Mouse (Mus musculus): ENCODE measurements around the gene Mfap5. TPM values are rescaled to one million over a fixed set of nuclear protein-coding genes. Genes with fewer than 3 reads are reported as not detected.
"Not testable (repeated sequence)": the region's sequence is repeated elsewhere in the genome, so short reads cannot be mapped to it uniquely, and the experiment has no call there.

Gene Mfap5
- polyA plus RNA-seq, 1 experiment from 2014 or later = 5.5 TPM

- no peaks in the 10 kb centered on the region for H3K36me3 ChIP-seq (ENCODE audit: insufficient read depth)
- H3K27ac ChIP-seq (ENCODE audit: low read depth) = no peak overlapping the region
- H3K9me3 ChIP-seq (ENCODE audit: low read depth, low read length) = no peaks in the 10 kb centered on the region
- TF ChIP-seq CTCF (IDR thresholded peaks at IDR 0.05; ENCODE audit: low read depth) = peak; percentile 92
- no peak overlapping the region for H3K9ac ChIP-seq
- 0 out of 2 replicates have a peak, but pooled peaks cover 9% of the 10 kb centered on the region for H3K27me3 ChIP-seq (ENCODE audit: insufficient read depth, low read length)
- no peaks in the 10 kb centered on the region for H3K4me1 ChIP-seq (ENCODE audit: insufficient read depth)
- peak; percentile 41; the same call in 1 of the 2 replicates for ATAC-seq (ENCODE audit: insufficient read depth)
- no peak overlapping the region for H3K4me2 ChIP-seq
- DNase-seq = peak; percentile 92
- WGBS = 3% methylated on average over 6 of the region's 6 CpGs
- no peak overlapping the region for H3K4me3 ChIP-seq (ENCODE audit: low read depth, low read length)
Observed at GRCm38 (mm10) chr6:122562463-122562862, 56.8 kb downstream of the Mfap5 start.

- 83% methylated on average over 9 of the region's 9 CpGs for WGBS
- no peak for TF ChIP-seq CTCF (IDR thresholded peaks at IDR 0.05; ENCODE audit: low read depth)
- DNase-seq (no peak), ATAC-seq (ENCODE audit: insufficient read depth) (no peak)
- Histone ChIP-seq H3K4me2 (no peak overlapping the region), H3K36me3 (ENCODE audit: insufficient read depth) (no peaks in the 10 kb centered on the region), H3K27ac (ENCODE audit: low read depth) (no peak overlapping the region), H3K27me3 (ENCODE audit: insufficient read depth, low read length) (0 out of 2 replicates have a peak, but pooled peaks cover 9% of the 10 kb centered on the region), H3K4me1 (ENCODE audit: insufficient read depth) (no peaks in the 10 kb centered on the region), H3K9ac (no peak overlapping the region), H3K4me3 (ENCODE audit: low read depth, low read length) (no peak overlapping the region), H3K9me3 (ENCODE audit: low read depth, low read length) (no peaks in the 10 kb centered on the region)
Observed at GRCm38 (mm10) chr6:122565070-122565784, 59.6 kb downstream of the Mfap5 start.

GRCm38 (mm10) chr6:122569113-122569512, 63.5 kb downstream of the Mfap5 start:
- ATAC-seq (ENCODE audit: insufficient read depth) (no peak), DNase-seq (no peak)
- Histone ChIP-seq H3K27ac (ENCODE audit: low read depth) (no peak overlapping the region), H3K4me3 (ENCODE audit: low read depth, low read length) (no peak overlapping the region), H3K36me3 (ENCODE audit: insufficient read depth) (no peaks in the 10 kb centered on the region), H3K4me1 (ENCODE audit: insufficient read depth) (no peaks in the 10 kb centered on the region), H3K9me3 (ENCODE audit: low read depth, low read length) (no peaks in the 10 kb centered on the region), H3K27me3 (ENCODE audit: insufficient read depth, low read length) (no peaks in the 10 kb centered on the region), H3K4me2 (no peak overlapping the region), H3K9ac (no peak overlapping the region)
- 70% methylated on average over 5 of the region's 5 CpGs for WGBS
- no peak for TF ChIP-seq CTCF (IDR thresholded peaks at IDR 0.05; ENCODE audit: low read depth)

GRCm38 (mm10) chr6:122569762-122570161, 64.1 kb downstream of the Mfap5 start:
- TF ChIP-seq CTCF (IDR thresholded peaks at IDR 0.05; ENCODE audit: low read depth) = no peak
- Histone ChIP-seq H3K27me3 (ENCODE audit: insufficient read depth, low read length) (no peaks in the 10 kb centered on the region), H3K27ac (ENCODE audit: low read depth) (no peak overlapping the region), H3K4me2 (no peak overlapping the region), H3K9me3 (ENCODE audit: low read depth, low read length) (no peaks in the 10 kb centered on the region), H3K4me1 (ENCODE audit: insufficient read depth) (no peaks in the 10 kb centered on the region), H3K9ac (no peak overlapping the region), H3K4me3 (ENCODE audit: low read depth, low read length) (no peak overlapping the region), H3K36me3 (ENCODE audit: insufficient read depth) (no peaks in the 10 kb centered on the region)
- WGBS = 78% methylated on average over 1 of the region's 1 CpGs
- ATAC-seq (ENCODE audit: insufficient read depth) = no peak
- DNase-seq = no peak

GRCm38 (mm10) chr6:122570695-122571616, 65.3 kb downstream of the Mfap5 start:
- no peak overlapping the region for H3K9ac ChIP-seq
- ATAC-seq (ENCODE audit: insufficient read depth) = no peak
- no peaks in the 10 kb centered on the region for H3K27me3 ChIP-seq (ENCODE audit: insufficient read depth, low read length)
- no peak for TF ChIP-seq CTCF (IDR thresholded peaks at IDR 0.05; ENCODE audit: low read depth)
- H3K4me3 ChIP-seq (ENCODE audit: low read depth, low read length) = no peak overlapping the region
- DNase-seq = peak; percentile 4
- no peaks in the 10 kb centered on the region for H3K9me3 ChIP-seq (ENCODE audit: low read depth, low read length)
- 44% methylated on average over 8 of the region's 8 CpGs for WGBS
- no peaks in the 10 kb centered on the region for H3K4me1 ChIP-seq (ENCODE audit: insufficient read depth)
- H3K36me3 ChIP-seq (ENCODE audit: insufficient read depth) = no peaks in the 10 kb centered on the region
- no peak overlapping the region for H3K27ac ChIP-seq (ENCODE audit: low read depth)
- no peak overlapping the region for H3K4me2 ChIP-seq

- no peak for ATAC-seq (ENCODE audit: insufficient read depth)
- no peak overlapping the region for H3K9ac ChIP-seq
- no peak for TF ChIP-seq CTCF (IDR thresholded peaks at IDR 0.05; ENCODE audit: low read depth)
- no peaks in the 10 kb centered on the region for H3K9me3 ChIP-seq (ENCODE audit: low read depth, low read length)
- H3K36me3 ChIP-seq (ENCODE audit: insufficient read depth) = no peaks in the 10 kb centered on the region
- no peak overlapping the region for H3K4me3 ChIP-seq (ENCODE audit: low read depth, low read length)
- H3K27ac ChIP-seq (ENCODE audit: low read depth) = no peak overlapping the region
- 61% methylated on average over 3 of the region's 3 CpGs for WGBS
- no peaks in the 10 kb centered on the region for H3K27me3 ChIP-seq (ENCODE audit: insufficient read depth, low read length)
- no peak overlapping the region for H3K4me2 ChIP-seq
- no peak for DNase-seq
- no peaks in the 10 kb centered on the region for H3K4me1 ChIP-seq (ENCODE audit: insufficient read depth)
Observed at GRCm38 (mm10) chr6:122571617-122571959, 65.9 kb downstream of the Mfap5 start.

- H3K36me3 ChIP-seq (ENCODE audit: insufficient read depth); H3K27ac ChIP-seq (ENCODE audit: low read depth); H3K27me3 ChIP-seq (ENCODE audit: insufficient read depth, low read length); H3K9ac ChIP-seq; H3K9me3 ChIP-seq (ENCODE audit: low read depth, low read length); H3K4me1 ChIP-seq (ENCODE audit: insufficient read depth); H3K4me2 ChIP-seq; ATAC-seq (ENCODE audit: insufficient read depth); DNase-seq; H3K4me3 ChIP-seq (ENCODE audit: low read depth, low read length): not testable (repeated sequence)
- WGBS = 88% methylated on average over 1 of the region's 1 CpGs
Observed at GRCm38 (mm10) chr6:122575037-122575436, 69.4 kb downstream of the Mfap5 start.
